Mouse (Mus musculus) spleen, adult 2 months (tissue): ENCODE results near the gene Sec16a. TPM values are rescaled to one million over a fixed set of nuclear protein-coding genes. Genes with fewer than 3 reads are reported as not detected.

ENCODE experiments used
- DNase-seq, 2 experiments: peaks; one replicate each; pipeline versions ENCODE4 v3.0.0 to v3.0.0-alpha.2; 2012 to 2021; ENCODE audit warnings: low spot score in 2 of 2, low read depth in 1 of 2
- H3K27ac ChIP-seq: fragments of 200-500 bp; 2 replicates; pipeline ENCODE4 v1.5.1; 2012; ENCODE audit warnings: low read length, inconsistent platforms; ENCODE audit not compliant: insufficient read depth
- H3K27me3 ChIP-seq: fragments of 200-500 bp; 2 replicates; pipeline ENCODE4 v1.6.1; 2012; ENCODE audit warnings: mild to moderate bottlenecking, moderate library complexity, low read length, inconsistent platforms; ENCODE audit not compliant: control insufficient read depth, insufficient read depth
- H3K36me3 ChIP-seq: fragments of 200-500 bp; 2 replicates; pipeline ENCODE4 v1.6.1; 2012; ENCODE audit warnings: mild to moderate bottlenecking, low read length, inconsistent platforms; ENCODE audit not compliant: control insufficient read depth, insufficient read depth
- H3K4me1 ChIP-seq: fragments of 200-500 bp; 2 replicates; pipeline ENCODE4 v1.6.1; 2011; ENCODE audit warnings: inconsistent platforms; ENCODE audit not compliant: control insufficient read depth, insufficient read depth, insufficient read length
- H3K4me3 ChIP-seq: fragments of 200-500 bp; 2 replicates; pipeline ENCODE4 v1.5.1; 2011; ENCODE audit warnings: mild to moderate bottlenecking, inconsistent platforms; ENCODE audit not compliant: insufficient read depth, insufficient read length; ENCODE audit errors: extremely low read depth
- CTCF ChIP-seq: fragments of 200-500 bp; IDR thresholded peaks from 2 replicates; pipeline ENCODE4 v1.5.1; 2011; ENCODE audit warnings: mild to moderate bottlenecking, inconsistent platforms; ENCODE audit not compliant: insufficient read depth, insufficient read length, insufficient replicate concordance; ENCODE audit errors: extremely low read depth
- POLR2A ChIP-seq: fragments of 200-500 bp; IDR thresholded peaks from 2 replicates; pipeline ENCODE4 v1.6.1; 2011; ENCODE audit warnings: low read depth, low read length, inconsistent platforms
- WGBS: fragments of 180-500 bp; shearing (Covaris S2); methylation state at CpG from one replicate; pipeline ENCODE4 v1.1.7; 2018; 5-methylcytosine and 5-hydroxymethylcytosine counted together
- polyA plus RNA-seq: library from polyadenylated mRNA; depleted of rRNA; stranded (reverse); fragments of >200 nt; gene quantifications from 2 replicates; pipeline ENCODE4 v1.2.3, GENCODE M21; 2012

Sec16a gene
- polyA plus RNA-seq, 1 experiment: 65.2 TPM

GRCm38 (mm10) chr2:26472312-26473090 lies 27.5 kb upstream of the Sec16a start:
- H3K27ac ChIP-seq: 0 out of 2 replicates have a peak overlapping the region, but pooled peaks have one; percentile 6
- H3K4me3 ChIP-seq: no peak overlapping the region
- peaks cover 6% of the 10 kb centered on the region; the same call in 1 of the 2 replicates for H3K4me1 ChIP-seq
- no peak for DNase-seq
- 69% methylated on average over 11 of the region's 11 CpGs for WGBS
- H3K27me3 ChIP-seq: no peaks in the 10 kb centered on the region
- TF ChIP-seq POLR2A: no peak
- no peak for TF ChIP-seq CTCF
- peaks cover 42% of the 10 kb centered on the region for H3K36me3 ChIP-seq

GRCm38 (mm10) chr2:26471652-26472285 lies 26.8 kb upstream of the Sec16a start:
- Histone ChIP-seq H3K27me3 (no peaks in the 10 kb centered on the region), H3K4me1 (peaks cover 6% of the 10 kb centered on the region; the same call in 1 of the 2 replicates), H3K36me3 (peaks cover 41% of the 10 kb centered on the region), H3K4me3 (no peak overlapping the region), H3K27ac (no peak overlapping the region)
- 91% methylated on average over 6 of the region's 6 CpGs for WGBS
- DNase-seq: no peak
- TF ChIP-seq CTCF (no peak), POLR2A (no peak)

- Histone ChIP-seq H3K36me3 (peaks cover 41% of the 10 kb centered on the region), H3K27ac (no peak overlapping the region), H3K4me3 (no peak overlapping the region), H3K27me3 (no peaks in the 10 kb centered on the region), H3K4me1 (peaks cover 6% of the 10 kb centered on the region; the same call in 1 of the 2 replicates)
- TF ChIP-seq POLR2A (no peak), CTCF (no peak)
- DNase-seq: no peak
- WGBS: 91% methylated on average over 17 of the region's 17 CpGs
Measured at GRCm38 (mm10) chr2:26470967-26471366, 26.0 kb upstream of the Sec16a start.

GRCm38 (mm10) chr2:26468376-26468775 lies 23.4 kb upstream of the Sec16a start:
- DNase-seq: no peak
- Histone ChIP-seq H3K27ac (no peak overlapping the region), H3K4me3 (no peak overlapping the region), H3K36me3 (peaks cover 47% of the 10 kb centered on the region), H3K4me1 (peaks cover 6% of the 10 kb centered on the region; the same call in 1 of the 2 replicates), H3K27me3 (no peaks in the 10 kb centered on the region)
- TF ChIP-seq CTCF (no peak), POLR2A (no peak)
- WGBS: 85% methylated on average over 15 of the region's 15 CpGs

GRCm38 (mm10) chr2:26463412-26463811 lies 18.4 kb upstream of the Sec16a start:
- 94% methylated on average over 6 of the region's 6 CpGs for WGBS
- DNase-seq: no peak
- H3K27ac ChIP-seq: no peak overlapping the region
- H3K27me3 ChIP-seq: no peaks in the 10 kb centered on the region
- H3K36me3 ChIP-seq: peaks cover 64% of the 10 kb centered on the region
- peaks cover 3% of the 10 kb centered on the region; the same call in 1 of the 2 replicates for H3K4me1 ChIP-seq
- TF ChIP-seq POLR2A (no peak), CTCF (no peak)
- H3K4me3 ChIP-seq: no peak overlapping the region

- H3K36me3 ChIP-seq: peaks cover 60% of the 10 kb centered on the region
- H3K27ac ChIP-seq: no peak overlapping the region
- no peak for DNase-seq
- peaks cover 3% of the 10 kb centered on the region; the same call in 1 of the 2 replicates for H3K4me1 ChIP-seq
- TF ChIP-seq CTCF (no peak), POLR2A (no peak)
- no peaks in the 10 kb centered on the region for H3K27me3 ChIP-seq
- H3K4me3 ChIP-seq: no peak overlapping the region
- 85% methylated on average over 3 of the region's 3 CpGs for WGBS
Measured at GRCm38 (mm10) chr2:26462980-26463379, 18.0 kb upstream of the Sec16a start.
